Comparison of ENCODE assay signal across 15 mouse cellular contexts in genomic region chr8:111291733-111292132, GRCm38 (mm10). TPM values are rescaled to one million over a fixed set of nuclear protein-coding genes. Genes with fewer than 3 reads are reported as not detected.
DNase-seq lines count a peak whose midpoint lies in the region; ATAC-seq and TF ChIP-seq lines count a peak whose summit lies in the region.
"Had no signal": no experiment of that assay in that cellular context is flagged by ENCODE, and none has a peak within 500 bp of the region (broad histone marks: within the 10 kb centered on the region; RNA-seq: fewer than 3 reads in every experiment).

No protein-coding gene starts in this region.

- no peak overlapping the region for H3K4me3 ChIP-seq in kidney, embryonic 15.5 days (replicated peaks)
- no peak overlapping the region for H3K4me3 ChIP-seq in heart, postnatal 0 days (ENCODE audit: low read depth, low read length)
- H3K4me3 ChIP-seq: forebrain, embryonic 13.5 days; midbrain, embryonic 15.5 days; neural tube, embryonic 12.5 days had no signal

- no peak overlapping the region for H3K27ac ChIP-seq in kidney, embryonic 15.5 days
- peak overlapping the region; percentile 95 for H3K27ac ChIP-seq in heart, postnatal 0 days (ENCODE audit: low read depth)
- H3K27ac ChIP-seq: forebrain, embryonic 13.5 days; macrophage; midbrain, embryonic 15.5 days; neural tube, embryonic 12.5 days had no signal

- no peaks in the 10 kb centered on the region for H3K9me3 ChIP-seq in kidney, embryonic 15.5 days (replicated peaks)
- no peaks in the 10 kb centered on the region for H3K9me3 ChIP-seq in heart, postnatal 0 days (replicated peaks; ENCODE audit: control insufficient read depth, low read length)
- H3K9me3 ChIP-seq: forebrain, embryonic 13.5 days; midbrain, embryonic 15.5 days; neural tube, embryonic 12.5 days had no signal

- no peak overlapping the region for H3K4me2 ChIP-seq in kidney, embryonic 15.5 days
- H3K4me2 ChIP-seq in heart, postnatal 0 days (ENCODE audit: low read depth, low read length) = peak overlapping the region; percentile 15; the same call in 1 of the 2 replicates
- H3K4me2 ChIP-seq: forebrain, embryonic 13.5 days; midbrain, embryonic 15.5 days; neural tube, embryonic 12.5 days had no signal

- 59% methylated on average over 7 of the region's 7 CpGs for WGBS in kidney, embryonic 15.5 days
- 47% methylated on average over 7 of the region's 7 CpGs for WGBS in heart, postnatal 0 days

- TF ChIP-seq CTCF in heart, postnatal 0 days (IDR thresholded peaks at IDR 0.05; ENCODE audit: low read depth) = no peak

- no peaks in the 10 kb centered on the region for H3K27me3 ChIP-seq in kidney, embryonic 15.5 days
- H3K27me3 ChIP-seq in heart, postnatal 0 days (ENCODE audit: control insufficient read depth, insufficient read depth, low read length) = no peaks in the 10 kb centered on the region
- H3K27me3 ChIP-seq: forebrain, embryonic 13.5 days; midbrain, embryonic 15.5 days; neural tube, embryonic 12.5 days had no signal

- peaks cover 3% of the 10 kb centered on the region; the same call in 1 of the 2 replicates for H3K4me1 ChIP-seq in kidney, embryonic 15.5 days
- no peaks in the 10 kb centered on the region for H3K4me1 ChIP-seq in heart, postnatal 0 days (ENCODE audit: control insufficient read depth, insufficient read depth)
- H3K4me1 ChIP-seq: forebrain, embryonic 13.5 days; midbrain, embryonic 15.5 days; neural tube, embryonic 12.5 days had no signal

- DNase-seq in kidney, adult 18-20 months = peak; percentile 44
- DNase-seq in adrenal gland, postnatal 25 days = peak; percentile 47
- peak; percentile 90 for DNase-seq in heart, postnatal 0 days (ENCODE audit: low spot score)
- peak; percentile 68 to 69 for DNase-seq in kidney, postnatal 25 days
- no peak for DNase-seq in right cerebral cortex, postnatal 10 days (ENCODE audit: low spot score in 2 of 2)
- DNase-seq in layer of hippocampus, postnatal 10 days (ENCODE audit: low spot score in 2 of 2) = no peak
- DNase-seq: cerebellum, adult 9-10 months; lung, adult 2 months had no signal

- H3K9ac ChIP-seq in kidney, embryonic 15.5 days = no peak overlapping the region
- no peak overlapping the region for H3K9ac ChIP-seq in heart, postnatal 0 days (replicated peaks; ENCODE audit: low read depth, low read length)
- H3K9ac ChIP-seq: forebrain, embryonic 13.5 days; midbrain, embryonic 15.5 days; neural tube, embryonic 12.5 days had no signal

- no peak for TF ChIP-seq EP300 in heart, postnatal 0 days (IDR thresholded peaks at IDR 0.05; ENCODE audit: low read depth)

- ATAC-seq in kidney, embryonic 15.5 days (replicated peaks; ENCODE audit: low FRiP score) = no peak
- ATAC-seq in heart, postnatal 0 days (ENCODE audit: insufficient read depth, low read depth) = peak; percentile 88
- no peak for ATAC-seq in megakaryocyte, adult 5-6 weeks (ENCODE audit: poor library complexity, severe bottlenecking)
- ATAC-seq: forebrain, embryonic 13.5 days; inflammation-experienced regulatory T-cells, adult 6 months; midbrain, embryonic 15.5 days had no signal

- H3K36me3 ChIP-seq in kidney, embryonic 15.5 days = peaks cover 95% of the 10 kb centered on the region
- peaks cover 73% of the 10 kb centered on the region for H3K36me3 ChIP-seq in heart, postnatal 0 days (replicated peaks; ENCODE audit: control insufficient read depth, insufficient read depth, low read length)

RNA-seq across cellular contexts. Expression of gene Rfwd3, which starts 8.3 kb away (rescaled TPM):
- 69.1 and 72.4 TPM in 2 replicates for polyA plus RNA-seq in kidney, embryonic 15.5 days (2015; fragmentation: Nextera tagmentation; extraction: Ambion mirVana)
- 67.2 and 88.7 TPM in 2 replicates for total RNA-seq in adrenal gland, postnatal 25 days (2021)
- 20.5 and 32.7 TPM in 2 replicates for total RNA-seq in heart, postnatal 0 days (2014; rRNA removed; ENCODE audit: low replicate concordance)
- polyA plus RNA-seq in heart, postnatal 0 days (2015; fragmentation: Nextera tagmentation; extraction: Ambion mirVana) = 16.0 TPM in 2 replicates
- 10 to 100 TPM; 18.1 TPM for total RNA-seq in layer of hippocampus, postnatal 10 days (2021)
- total RNA-seq in megakaryocyte, adult 5-6 weeks (2015) = 52.6 and 58.1 TPM in 2 replicates
- 74.0 and 75.1 TPM in 2 replicates for total RNA-seq in megakaryocyte, adult 5-6 weeks (2017)

RNA-seq across cellular contexts. Expression of gene Glg1, which starts 32.7 kb away (rescaled TPM):
- polyA plus RNA-seq in kidney, embryonic 15.5 days (2015; fragmentation: Nextera tagmentation; extraction: Ambion mirVana) = 76.0 and 78.0 TPM in 2 replicates
- 112 and 135 TPM in 2 replicates for total RNA-seq in adrenal gland, postnatal 25 days (2021)
- 30.5 and 41.9 TPM in 2 replicates for total RNA-seq in heart, postnatal 0 days (2014; rRNA removed; ENCODE audit: low replicate concordance)
- polyA plus RNA-seq in heart, postnatal 0 days (2015; fragmentation: Nextera tagmentation; extraction: Ambion mirVana) = 37.1 and 38.2 TPM in 2 replicates
- 100 to 1,000 TPM; 118 to 119 TPM for total RNA-seq in layer of hippocampus, postnatal 10 days (2021)
- 52.3 and 56.4 TPM in 2 replicates for total RNA-seq in megakaryocyte, adult 5-6 weeks (2015)
- 55.9 and 56.6 TPM in 2 replicates for total RNA-seq in megakaryocyte, adult 5-6 weeks (2017)

RNA-seq across cellular contexts. Expression of gene Mlkl, which starts 46.2 kb away (rescaled TPM):
- 1.8 and 2.2 TPM in 2 replicates for polyA plus RNA-seq in kidney, embryonic 15.5 days (2015; fragmentation: Nextera tagmentation; extraction: Ambion mirVana)
- 20.7 and 27.5 TPM in 2 replicates for total RNA-seq in adrenal gland, postnatal 25 days (2021)
- 0.58 and 3.1 TPM in 2 replicates for total RNA-seq in heart, postnatal 0 days (2014; rRNA removed; ENCODE audit: low replicate concordance)
- 4.2 and 4.4 TPM in 2 replicates for polyA plus RNA-seq in heart, postnatal 0 days (2015; fragmentation: Nextera tagmentation; extraction: Ambion mirVana)
- under 1 TPM; 0.58 to 0.87 TPM for total RNA-seq in layer of hippocampus, postnatal 10 days (2021)
- total RNA-seq in megakaryocyte, adult 5-6 weeks (2015) = 76.7 and 81.9 TPM in 2 replicates
- total RNA-seq in megakaryocyte, adult 5-6 weeks (2017) = 71.7 and 77.0 TPM in 2 replicates

Comparison
In these comparisons a context has a peak if more than half of its experiments do, and no peak if none do; other contexts are left out.
1. DNase-seq: peak in kidney, adult 18-20 months (single experiment), adrenal gland, postnatal 25 days (single experiment), heart, postnatal 0 days (single experiment) and kidney, postnatal 25 days (2 of 2); none in right cerebral cortex, postnatal 10 days (0 of 2) and layer of hippocampus, postnatal 10 days (0 of 2).